Mouse (Mus musculus) neutrophil, adult 5-6 weeks (primary cell): Measurements from ENCODE around the gene Fbxw5. TPM values are rescaled to one million over a fixed set of nuclear protein-coding genes. Genes with fewer than 3 reads are reported as not detected.

Experiments used
- ATAC-seq: fragments of 151-379, 151-347 bp; 2 replicates; pipeline ENCODE4 v1.8.0; 2017; ENCODE audit warnings: mild to moderate bottlenecking, moderate TSS enrichment; ENCODE audit not compliant: insufficient number of reproducible peaks, poor library complexity, low FRiP score, severe bottlenecking; ENCODE audit errors: extremely low read depth
- total RNA-seq: library from RNA; stranded (forward); fragments of 200-1000 nt; gene quantifications from 2 replicates; pipeline ENCODE4 v1.2.3, GENCODE M21; 2017

The Fbxw5 gene
- total RNA-seq, 1 experiment from 2014 or later, result 37.1 TPM

GRCm38 (mm10) chr2:25472550-25472949 lies 28.0 kb upstream of the Fbxw5 start:
- ATAC-seq, result no peak

GRCm38 (mm10) chr2:25477541-25477940 lies 23.0 kb upstream of the Fbxw5 start:
- no peak for ATAC-seq

- no peak for ATAC-seq
Measured at GRCm38 (mm10) chr2:25477967-25478675, 22.4 kb upstream of the Fbxw5 start.

- no peak for ATAC-seq
Measured at GRCm38 (mm10) chr2:25479551-25480311, 20.8 kb upstream of the Fbxw5 start.

GRCm38 (mm10) chr2:25480541-25480940 lies 20.0 kb upstream of the Fbxw5 start:
- no peak for ATAC-seq

- ATAC-seq, result peak; percentile 80
Measured at GRCm38 (mm10) chr2:25482969-25483368, 17.6 kb upstream of the Fbxw5 start.

GRCm38 (mm10) chr2:25484901-25485647 lies 15.5 kb upstream of the Fbxw5 start:
- ATAC-seq, result no peak

- no peak for ATAC-seq
Measured at GRCm38 (mm10) chr2:25487965-25488670, 12.4 kb upstream of the Fbxw5 start.

- no peak for ATAC-seq
Measured at GRCm38 (mm10) chr2:25488671-25489068, 11.9 kb upstream of the Fbxw5 start.

- ATAC-seq, result no peak
Measured at GRCm38 (mm10) chr2:25492988-25493387, 7.6 kb upstream of the Fbxw5 start.

- ATAC-seq, result no peak
Measured at GRCm38 (mm10) chr2:25493476-25493961, 7.0 kb upstream of the Fbxw5 start, which contains the start of gene Lcn12. Gene Lcn12 (minus strand): TSS chr2:25493911.

- ATAC-seq, result no peak
Measured at GRCm38 (mm10) chr2:25496462-25496861, 4.1 kb upstream of the Fbxw5 start.

- ATAC-seq, result no peak
Measured at GRCm38 (mm10) chr2:25497846-25498575, 2.5 kb upstream of the Fbxw5 start.

GRCm38 (mm10) chr2:25498622-25499478 lies 1.7 kb upstream of the Fbxw5 start:
- ATAC-seq, result no peak

- ATAC-seq, result no peak
Measured at GRCm38 (mm10) chr2:25500071-25500575, 427 bp upstream of the Fbxw5 start.

GRCm38 (mm10) chr2:25501593-25502486 lies 1.3 kb downstream of the Fbxw5 start, which contains the start of gene C8g:
Gene C8g (minus strand): TSS chr2:25501719.
- no peak for ATAC-seq
